Mouse (Mus musculus) kidney, embryonic 14.5 days (tissue): ENCODE measurements around the gene Rps11. TPM values are rescaled to one million over a fixed set of nuclear protein-coding genes. Genes with fewer than 3 reads are reported as not detected.
A peak's percentile ranks its signal among the peaks of the same experiment; 100 is the strongest.

Experiments used
- ATAC-seq: fragments of 200-750 bp; cut with Nextera tagmentation; 2 replicates; pipeline ENCODE4 v1.8.0; 2017; ENCODE audit warnings: moderate number of reproducible peaks, mild to moderate bottlenecking, moderate TSS enrichment, moderate library complexity; ENCODE audit not compliant: low FRiP score, low TSS enrichment
- H3K27ac ChIP-seq: fragments of 300-500 bp; sonication (generic); 2 replicates; pipeline ENCODE4 v1.5.1; 2014; ENCODE audit warnings: low read depth, mild to moderate bottlenecking, low read length, moderate library complexity, mixed read lengths
- H3K27me3 ChIP-seq: fragments of 300-500 bp; sonication (generic); 2 replicates; pipeline ENCODE4 v1.6.1; 2014; ENCODE audit warnings: mild to moderate bottlenecking, low read length; ENCODE audit not compliant: control insufficient read depth, insufficient read depth
- H3K36me3 ChIP-seq: fragments of 300-500 bp; sonication (generic); 2 replicates; pipeline ENCODE4 v1.6.1; 2014; ENCODE audit warnings: low read length, mixed read lengths; ENCODE audit not compliant: control insufficient read depth, insufficient read depth
- H3K4me1 ChIP-seq: fragments of 300-500 bp; sonication (generic); 2 replicates; pipeline ENCODE4 v1.6.1; 2014; ENCODE audit warnings: low read length, mixed read lengths; ENCODE audit not compliant: control insufficient read depth, insufficient read depth
- H3K4me2 ChIP-seq: fragments of 300-500 bp; sonication (generic); replicated peaks from 2 replicates; pipeline ENCODE4 v1.6.1; 2014; ENCODE audit warnings: low read depth, mild to moderate bottlenecking, low read length
- H3K4me3 ChIP-seq: fragments of 300-500 bp; sonication (generic); 2 replicates; pipeline ENCODE4 v1.5.1; 2014; ENCODE audit warnings: mild to moderate bottlenecking, low read length
- H3K9ac ChIP-seq: fragments of 300-500 bp; sonication (generic); 2 replicates; pipeline ENCODE4 v1.6.1; 2014; ENCODE audit warnings: low read depth, mild to moderate bottlenecking, low read length, moderate library complexity
- H3K9me3 ChIP-seq: fragments of 300-500 bp; sonication (generic); 2 replicates; pipeline ENCODE4 v1.6.1; 2016; ENCODE audit warnings: low read length; ENCODE audit not compliant: control insufficient read depth
- WGBS: fragments of 180-500 bp; shearing (Covaris S2); extraction: QIAGEN DNeasy Blood & Tissue Kit; methylation state at CpG from one replicate; pipeline ENCODE4 v1.1.7; 2014; 5-methylcytosine and 5-hydroxymethylcytosine counted together
- polyA plus RNA-seq: library from polyadenylated mRNA; unstranded; fragments of >200 nt; fragmentation: Nextera tagmentation; extraction: Ambion mirVana; gene quantifications from 2 replicates; pipeline ENCODE4 v1.2.1, GENCODE M21; 2014

Rps11 gene
- polyA plus RNA-seq, 1 experiment from 2014 or later = 1,882 TPM

- Histone ChIP-seq H3K4me1 (peaks cover 23% of the 10 kb centered on the region), H3K9ac (no peak overlapping the region; the same call in 1 of the 2 replicates), H3K27me3 (no peaks in the 10 kb centered on the region), H3K36me3 (peaks cover 21% of the 10 kb centered on the region), H3K4me2 (no peak overlapping the region), H3K9me3 (no peaks in the 10 kb centered on the region), H3K4me3 (no peak overlapping the region), H3K27ac (peak overlapping the region; percentile 79; the same call in 1 of the 2 replicates)
- 28% methylated on average over 4 of the region's 4 CpGs for WGBS
- ATAC-seq = no peak
These were observed 26.1 kb upstream of the Rps11 start for GRCm38 (mm10) chr7:45150321-45150720.

GRCm38 (mm10) chr7:45149545-45149944, 25.3 kb upstream of the Rps11 start:
- Histone ChIP-seq H3K27ac (peak overlapping the region; percentile 38; the same call in 1 of the 2 replicates), H3K9ac (no peak overlapping the region), H3K9me3 (no peaks in the 10 kb centered on the region), H3K4me3 (no peak overlapping the region), H3K4me1 (peaks cover 21% of the 10 kb centered on the region), H3K27me3 (no peaks in the 10 kb centered on the region), H3K36me3 (peaks cover 27% of the 10 kb centered on the region), H3K4me2 (no peak overlapping the region)
- WGBS = 53% methylated on average over 6 of the region's 6 CpGs
- no peak for ATAC-seq

GRCm38 (mm10) chr7:45148534-45149098, 24.4 kb upstream of the Rps11 start:
- Histone ChIP-seq H3K4me2 (no peak overlapping the region), H3K4me1 (peaks cover 21% of the 10 kb centered on the region), H3K27ac (0 out of 2 replicates have a peak overlapping the region, but pooled peaks have one; percentile 24), H3K27me3 (no peaks in the 10 kb centered on the region), H3K36me3 (peaks cover 35% of the 10 kb centered on the region), H3K4me3 (no peak overlapping the region), H3K9ac (peak overlapping the region; percentile 18; the same call in 1 of the 2 replicates), H3K9me3 (no peaks in the 10 kb centered on the region)
- no peak for ATAC-seq
- 59% methylated on average over 4 of the region's 4 CpGs for WGBS

GRCm38 (mm10) chr7:45147899-45148298, 23.7 kb upstream of the Rps11 start:
- Histone ChIP-seq H3K9me3 (no peaks in the 10 kb centered on the region), H3K4me3 (no peak overlapping the region), H3K4me1 (peaks cover 17% of the 10 kb centered on the region), H3K27ac (no peak overlapping the region), H3K36me3 (peaks cover 39% of the 10 kb centered on the region), H3K27me3 (no peaks in the 10 kb centered on the region), H3K9ac (no peak overlapping the region), H3K4me2 (no peak overlapping the region)
- WGBS = 73% methylated on average over 11 of the region's 11 CpGs
- ATAC-seq = 0 out of 2 replicates have a peak, but pooled peaks have one; percentile 3

- H3K27me3 ChIP-seq = no peaks in the 10 kb centered on the region
- no peak overlapping the region for H3K27ac ChIP-seq
- peaks cover 45% of the 10 kb centered on the region for H3K36me3 ChIP-seq
- H3K9ac ChIP-seq = no peak overlapping the region
- H3K4me3 ChIP-seq = no peak overlapping the region
- no peak for ATAC-seq
- WGBS = 91% methylated on average over 11 of the region's 11 CpGs
- H3K4me2 ChIP-seq = no peak overlapping the region
- H3K9me3 ChIP-seq = no peaks in the 10 kb centered on the region
- H3K4me1 ChIP-seq = peaks cover 17% of the 10 kb centered on the region
These were observed 23.0 kb upstream of the Rps11 start for GRCm38 (mm10) chr7:45147267-45147666.

- Histone ChIP-seq H3K4me1 (peaks cover 4% of the 10 kb centered on the region), H3K36me3 (peaks cover 53% of the 10 kb centered on the region), H3K27me3 (no peaks in the 10 kb centered on the region), H3K4me2 (no peak overlapping the region), H3K27ac (no peak overlapping the region), H3K9me3 (no peaks in the 10 kb centered on the region), H3K9ac (no peak overlapping the region), H3K4me3 (no peak overlapping the region)
- 94% methylated on average over 8 of the region's 8 CpGs for WGBS
- no peak for ATAC-seq
These were observed 21.2 kb upstream of the Rps11 start for GRCm38 (mm10) chr7:45145460-45145859.

- H3K27me3 ChIP-seq = no peaks in the 10 kb centered on the region
- no peaks in the 10 kb centered on the region for H3K9me3 ChIP-seq
- H3K27ac ChIP-seq = no peak overlapping the region
- no peak for ATAC-seq
- H3K4me2 ChIP-seq = no peak overlapping the region
- 87% methylated on average over 13 of the region's 13 CpGs for WGBS
- H3K9ac ChIP-seq = 0 out of 2 replicates have a peak overlapping the region, but pooled peaks have one; percentile 4
- H3K4me1 ChIP-seq = no peaks in the 10 kb centered on the region
- peaks cover 53% of the 10 kb centered on the region for H3K36me3 ChIP-seq
- no peak overlapping the region for H3K4me3 ChIP-seq
These were observed 20.3 kb upstream of the Rps11 start for GRCm38 (mm10) chr7:45144368-45145174.

- Histone ChIP-seq H3K27ac (no peak overlapping the region), H3K4me1 (no peaks in the 10 kb centered on the region), H3K27me3 (0 out of 2 replicates have a peak, but pooled peaks cover 6% of the 10 kb centered on the region), H3K36me3 (peaks cover 47% of the 10 kb centered on the region), H3K9ac (no peak overlapping the region), H3K9me3 (no peaks in the 10 kb centered on the region), H3K4me2 (no peak overlapping the region), H3K4me3 (no peak overlapping the region)
- WGBS = 87% methylated on average over 5 of the region's 5 CpGs
- ATAC-seq = no peak
These were observed 17.7 kb upstream of the Rps11 start for GRCm38 (mm10) chr7:45141914-45142313.

- Histone ChIP-seq H3K4me3 (no peak overlapping the region), H3K27me3 (0 out of 2 replicates have a peak, but pooled peaks cover 6% of the 10 kb centered on the region), H3K27ac (no peak overlapping the region), H3K36me3 (peaks cover 42% of the 10 kb centered on the region), H3K4me1 (no peaks in the 10 kb centered on the region), H3K9me3 (no peaks in the 10 kb centered on the region), H3K9ac (no peak overlapping the region), H3K4me2 (no peak overlapping the region)
- WGBS = 90% methylated on average over 3 of the region's 3 CpGs
- ATAC-seq = no peak
These were observed 17.1 kb upstream of the Rps11 start for GRCm38 (mm10) chr7:45141319-45141718.
